Mouse (Mus musculus) neural tube, embryonic 12.5 days (tissue): ENCODE data around the gene Mobp. TPM values are rescaled to one million over a fixed set of nuclear protein-coding genes. Genes with fewer than 3 reads are reported as not detected.

Experiments used
- ATAC-seq: fragments of 200-750 bp; cut with Nextera tagmentation; 2 replicates; pipeline ENCODE4 v1.8.0; 2017; ENCODE audit warnings: low read depth, mild to moderate bottlenecking, moderate TSS enrichment, moderate library complexity; ENCODE audit not compliant: low FRiP score
- H3K27ac ChIP-seq: fragments of 300-500 bp; sonication (generic); 2 replicates; pipeline ENCODE4 v1.5.1; 2016
- H3K27me3 ChIP-seq: fragments of 300-500 bp; sonication (generic); replicated peaks from 2 replicates; pipeline ENCODE4 v1.6.1; 2016; ENCODE audit warnings: mild to moderate bottlenecking
- H3K36me3 ChIP-seq: fragments of 300-500 bp; sonication (generic); 2 replicates; pipeline ENCODE4 v1.6.1; 2016; ENCODE audit warnings: mild to moderate bottlenecking
- H3K4me1 ChIP-seq: fragments of 300-500 bp; sonication (generic); 2 replicates; pipeline ENCODE4 v1.6.1; 2016
- H3K4me2 ChIP-seq: fragments of 300-500 bp; sonication (generic); replicated peaks from 2 replicates; pipeline ENCODE4 v1.6.1; 2016; ENCODE audit warnings: mild to moderate bottlenecking
- H3K4me3 ChIP-seq: fragments of 300-500 bp; sonication (generic); 2 replicates; pipeline ENCODE4 v1.5.1; 2016
- H3K9ac ChIP-seq: fragments of 300-500 bp; sonication (generic); 2 replicates; pipeline ENCODE4 v1.6.1; 2016; ENCODE audit warnings: mild to moderate bottlenecking
- H3K9me3 ChIP-seq: fragments of 300-500 bp; sonication (generic); 2 replicates; pipeline ENCODE4 v1.6.1; 2016; ENCODE audit warnings: mild to moderate bottlenecking
- WGBS: fragments of 180-500 bp; shearing (Covaris S2); methylation state at CpG from one replicate; pipeline ENCODE4 v1.1.7; 2016; 5-methylcytosine and 5-hydroxymethylcytosine counted together
- polyA plus RNA-seq: library from polyadenylated mRNA; unstranded; fragments of >200 nt; fragmentation: Nextera tagmentation; extraction: Ambion mirVana; gene quantifications from 2 replicates; pipeline ENCODE4 v1.2.1, GENCODE M21; 2016

Gene Mobp
- polyA plus RNA-seq, 1 experiment from 2014 or later, result 0.08 TPM

DNA sequence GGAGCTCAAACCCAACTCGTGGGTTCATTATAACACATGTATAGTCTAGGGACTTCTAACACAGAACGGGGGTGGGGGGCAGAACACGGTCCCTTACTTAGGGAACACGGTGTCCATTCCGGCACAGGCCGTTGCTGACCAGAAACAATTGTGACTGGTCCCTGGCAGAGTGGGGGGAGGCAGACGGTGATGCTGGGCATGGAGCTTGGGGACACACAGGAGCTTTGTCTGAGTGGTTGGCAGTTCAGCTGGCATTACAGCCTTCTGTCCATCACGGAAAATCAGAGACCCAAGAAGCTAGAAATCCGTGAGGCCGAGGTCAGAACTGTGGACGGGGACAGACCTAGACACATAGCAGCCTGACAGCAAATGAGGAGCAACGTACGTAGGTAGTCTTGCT is 5.0 kb upstream of the Mobp start:
- H3K27ac ChIP-seq, result no peak overlapping the region
- no peaks in the 10 kb centered on the region for H3K36me3 ChIP-seq
- no peaks in the 10 kb centered on the region for H3K4me1 ChIP-seq
- WGBS, result 87% methylated on average over 13 of the region's 13 CpGs
- no peak overlapping the region for H3K4me2 ChIP-seq
- no peak overlapping the region for H3K9ac ChIP-seq
- H3K27me3 ChIP-seq, result no peaks in the 10 kb centered on the region
- H3K9me3 ChIP-seq, result no peaks in the 10 kb centered on the region
- no peak overlapping the region for H3K4me3 ChIP-seq
- no peak for ATAC-seq

- Histone ChIP-seq H3K4me3 (no peak overlapping the region), H3K27ac (no peak overlapping the region), H3K9ac (no peak overlapping the region), H3K4me2 (no peak overlapping the region), H3K27me3 (no peaks in the 10 kb centered on the region), H3K36me3 (no peaks in the 10 kb centered on the region), H3K9me3 (no peaks in the 10 kb centered on the region), H3K4me1 (no peaks in the 10 kb centered on the region)
- 89% methylated on average over 5 of the region's 5 CpGs for WGBS
- ATAC-seq, result no peak
These were observed 1.6 kb downstream of the Mobp start for GRCm38 (mm10) chr9:120151152-120151551.

DNA sequence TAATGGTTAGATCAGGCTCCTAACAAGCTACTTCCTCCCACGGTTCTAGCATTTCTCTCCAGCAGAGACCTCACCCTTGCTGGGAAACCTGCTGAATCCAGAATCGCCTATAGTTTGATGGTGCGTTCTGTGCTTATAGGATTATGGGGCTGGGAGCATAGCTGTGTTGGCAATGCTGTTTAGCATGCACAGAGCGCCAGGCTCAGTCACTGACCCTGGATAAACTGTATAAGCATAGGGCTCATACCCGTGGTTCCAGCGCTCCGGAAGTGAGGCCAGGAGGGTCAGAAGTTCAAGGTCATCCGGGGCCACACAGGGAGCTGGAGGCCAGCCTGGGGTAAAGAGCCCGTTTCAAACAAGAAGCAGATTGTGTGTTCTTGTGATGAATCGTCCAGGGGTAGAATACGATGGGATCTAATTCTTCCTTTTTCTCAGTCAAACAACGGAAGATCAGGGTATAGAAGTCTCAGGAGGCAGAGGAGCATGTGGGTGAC is 2.4 kb downstream of the Mobp start:
- no peaks in the 10 kb centered on the region for H3K36me3 ChIP-seq
- no peak for ATAC-seq
- WGBS, result 77% methylated on average over 12 of the region's 12 CpGs

DNA sequence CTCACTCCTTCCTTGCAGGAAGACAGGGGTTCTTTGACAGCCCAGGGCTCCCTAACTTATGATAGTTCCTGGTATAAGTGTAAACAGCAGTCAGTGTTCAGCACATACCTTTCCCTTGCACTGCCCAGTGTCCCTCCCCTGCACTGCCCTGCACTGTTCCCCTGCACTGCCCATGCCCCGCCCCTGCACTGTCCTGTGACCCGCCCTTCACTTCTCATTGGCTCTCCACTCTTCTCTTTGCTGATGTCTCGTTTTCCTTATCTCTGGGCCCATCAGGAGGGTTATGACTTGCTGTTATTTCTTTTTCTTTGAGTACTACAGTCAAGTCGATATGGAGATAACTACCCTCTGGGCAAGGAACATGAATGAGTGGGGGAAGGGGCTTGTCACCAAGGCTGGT is 8.5 kb downstream of the Mobp start:
- ATAC-seq, result no peak
- H3K27ac ChIP-seq, result no peak overlapping the region

More for the DNA sequence above, 2.4 kb downstream of the Mobp start:
- Histone ChIP-seq H3K27ac (no peak overlapping the region), H3K27me3 (no peaks in the 10 kb centered on the region), H3K9ac (no peak overlapping the region), H3K4me3 (no peak overlapping the region), H3K4me1 (no peaks in the 10 kb centered on the region), H3K9me3 (no peaks in the 10 kb centered on the region), H3K4me2 (no peak overlapping the region)

DNA sequence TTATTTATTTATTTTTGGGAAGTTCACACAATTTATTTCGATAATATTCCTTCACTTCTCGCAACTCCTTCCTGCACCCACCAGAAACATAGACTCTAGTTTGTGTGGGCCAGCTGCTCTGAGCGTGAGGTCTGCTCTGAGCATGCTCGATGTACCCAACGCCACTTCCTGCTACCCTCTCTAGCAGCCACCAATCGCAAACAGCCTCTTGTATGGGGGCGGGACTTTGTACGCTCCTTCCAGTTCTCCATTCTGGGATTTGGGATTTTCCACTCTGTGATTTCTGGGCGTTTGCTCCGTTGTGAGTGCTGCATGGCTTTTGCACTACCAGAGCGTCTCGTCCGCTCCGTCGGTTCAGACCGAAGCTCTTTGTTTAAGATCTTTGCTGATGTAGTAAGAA is 14.4 kb downstream of the Mobp start:
- H3K9ac ChIP-seq, result no peak overlapping the region
- no peaks in the 10 kb centered on the region for H3K9me3 ChIP-seq
- H3K4me2 ChIP-seq, result no peak overlapping the region
- ATAC-seq, result no peak
- H3K36me3 ChIP-seq, result no peaks in the 10 kb centered on the region
- H3K4me1 ChIP-seq, result no peaks in the 10 kb centered on the region
- H3K27ac ChIP-seq, result no peak overlapping the region
- 84% methylated on average over 16 of the region's 16 CpGs for WGBS
- no peak overlapping the region for H3K4me3 ChIP-seq
- no peaks in the 10 kb centered on the region for H3K27me3 ChIP-seq

More for the DNA sequence above, 8.5 kb downstream of the Mobp start:
- Histone ChIP-seq H3K4me1 (peaks cover 12% of the 10 kb centered on the region), H3K4me3 (no peak overlapping the region), H3K9me3 (no peaks in the 10 kb centered on the region), H3K27me3 (no peaks in the 10 kb centered on the region), H3K36me3 (no peaks in the 10 kb centered on the region), H3K4me2 (no peak overlapping the region), H3K9ac (no peak overlapping the region)
- WGBS, result 44% methylated on average over 4 of the region's 4 CpGs

- no peak for ATAC-seq
- no peak overlapping the region for H3K4me2 ChIP-seq
- H3K36me3 ChIP-seq, result no peaks in the 10 kb centered on the region
- no peak overlapping the region for H3K4me3 ChIP-seq
- 0 out of 2 replicates have a peak, but pooled peaks cover 2% of the 10 kb centered on the region for H3K9me3 ChIP-seq
- H3K27ac ChIP-seq, result no peak overlapping the region
- no peak overlapping the region for H3K9ac ChIP-seq
- WGBS, result 71% methylated on average over 11 of the region's 11 CpGs
- H3K4me1 ChIP-seq, result no peaks in the 10 kb centered on the region
- H3K27me3 ChIP-seq, result no peaks in the 10 kb centered on the region
These were observed 18.3 kb downstream of the Mobp start for GRCm38 (mm10) chr9:120167826-120168225.

- Histone ChIP-seq H3K27ac (no peak overlapping the region), H3K4me2 (no peak overlapping the region), H3K4me3 (no peak overlapping the region), H3K27me3 (no peaks in the 10 kb centered on the region), H3K36me3 (no peaks in the 10 kb centered on the region), H3K4me1 (no peaks in the 10 kb centered on the region), H3K9ac (no peak overlapping the region), H3K9me3 (0 out of 2 replicates have a peak, but pooled peaks cover 5% of the 10 kb centered on the region)
- 42% methylated on average over 5 of the region's 5 CpGs for WGBS
- ATAC-seq, result no peak
These were observed 21.8 kb downstream of the Mobp start for GRCm38 (mm10) chr9:120171295-120171694.

- Histone ChIP-seq H3K36me3 (no peaks in the 10 kb centered on the region), H3K9ac (no peak overlapping the region)
- 85% methylated on average over 18 of the region's 18 CpGs for WGBS
These were observed 25.1 kb downstream of the Mobp start for GRCm38 (mm10) chr9:120174436-120175137.

DNA sequence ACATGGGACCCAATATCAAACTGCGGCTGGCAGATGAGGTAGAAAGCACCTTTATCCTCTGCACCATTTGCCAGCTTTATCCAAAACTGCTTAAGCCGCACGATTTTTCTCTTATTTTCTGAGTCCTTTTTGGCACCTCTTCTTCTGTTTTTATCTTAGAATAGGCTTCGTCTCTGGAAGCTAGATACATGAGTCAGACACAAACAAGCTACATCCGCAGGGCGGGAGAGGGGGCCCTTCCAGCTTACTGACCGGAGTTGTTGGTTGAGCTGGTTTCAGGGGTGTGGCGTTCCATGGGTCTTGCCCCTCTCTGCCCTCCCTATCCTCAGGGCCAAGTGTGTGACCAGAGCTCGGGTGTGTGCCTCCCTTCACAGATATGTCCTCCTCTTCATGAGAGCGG is 29.3 kb downstream of the Mobp start:
- no peaks in the 10 kb centered on the region for H3K9me3 ChIP-seq
- no peaks in the 10 kb centered on the region for H3K36me3 ChIP-seq
- H3K4me3 ChIP-seq, result no peak overlapping the region
- no peak overlapping the region for H3K4me2 ChIP-seq
- H3K4me1 ChIP-seq, result no peaks in the 10 kb centered on the region
- no peak overlapping the region for H3K9ac ChIP-seq
- WGBS, result 92% methylated on average over 10 of the region's 10 CpGs
- no peak overlapping the region for H3K27ac ChIP-seq
- ATAC-seq, result no peak
- H3K27me3 ChIP-seq, result no peaks in the 10 kb centered on the region

More at GRCm38 (mm10) chr9:120174436-120175137, 25.1 kb downstream of the Mobp start:
- H3K4me3 ChIP-seq, result no peak overlapping the region
- no peaks in the 10 kb centered on the region for H3K27me3 ChIP-seq
- H3K27ac ChIP-seq, result no peak overlapping the region
- H3K9me3 ChIP-seq, result 0 out of 2 replicates have a peak, but pooled peaks cover 5% of the 10 kb centered on the region
- no peak for ATAC-seq
- no peaks in the 10 kb centered on the region for H3K4me1 ChIP-seq
- H3K4me2 ChIP-seq, result no peak overlapping the region

DNA sequence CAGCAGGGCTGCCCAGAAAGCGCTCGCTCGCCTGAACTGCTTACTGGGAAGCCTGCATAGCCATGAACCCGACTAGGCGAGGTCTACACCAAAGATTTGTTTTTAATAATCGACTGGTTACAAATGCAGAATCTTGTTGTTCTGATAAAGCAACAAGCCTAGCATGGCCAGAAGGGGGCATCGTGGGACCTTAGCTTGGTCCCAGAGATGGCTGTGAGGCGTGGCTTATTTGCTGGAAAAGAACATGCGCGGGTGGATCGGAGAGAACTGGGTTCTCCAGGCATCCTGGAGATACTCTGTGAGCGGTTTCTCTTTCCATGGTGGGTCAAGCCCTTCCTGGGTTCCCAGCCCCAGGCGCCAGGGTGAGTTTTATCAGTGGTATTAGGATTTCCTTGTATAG is 35.0 kb downstream of the Mobp start:
- H3K4me2 ChIP-seq, result peak overlapping the region; percentile 22; the same call in 1 of the 2 replicates
- no peak overlapping the region for H3K9ac ChIP-seq

GRCm38 (mm10) chr9:120186856-120187255 is 37.3 kb downstream of the Mobp start:
- Histone ChIP-seq H3K4me3 (no peak overlapping the region), H3K9ac (no peak overlapping the region), H3K27ac (no peak overlapping the region), H3K9me3 (no peaks in the 10 kb centered on the region), H3K27me3 (no peaks in the 10 kb centered on the region), H3K36me3 (no peaks in the 10 kb centered on the region), H3K4me1 (0 out of 2 replicates have a peak, but pooled peaks cover 3% of the 10 kb centered on the region), H3K4me2 (no peak overlapping the region)
- ATAC-seq, result no peak
- WGBS, result 78% methylated on average over 5 of the region's 5 CpGs

More for the DNA sequence above, 35.0 kb downstream of the Mobp start:
- H3K27ac ChIP-seq, result no peak overlapping the region
- 40% methylated on average over 13 of the region's 13 CpGs for WGBS
- H3K9me3 ChIP-seq, result no peaks in the 10 kb centered on the region
- H3K4me3 ChIP-seq, result no peak overlapping the region
- no peaks in the 10 kb centered on the region for H3K27me3 ChIP-seq
- no peak for ATAC-seq
- H3K4me1 ChIP-seq, result no peaks in the 10 kb centered on the region
- no peaks in the 10 kb centered on the region for H3K36me3 ChIP-seq

GRCm38 (mm10) chr9:120190891-120191290 is 41.4 kb downstream of the Mobp start:
- no peaks in the 10 kb centered on the region for H3K36me3 ChIP-seq
- peak overlapping the region; percentile 29 for H3K4me3 ChIP-seq
- H3K27ac ChIP-seq, result no peak overlapping the region

More at GRCm38 (mm10) chr9:120190891-120191290, 41.4 kb downstream of the Mobp start:
- WGBS, result 36% methylated on average over 13 of the region's 13 CpGs
- H3K9me3 ChIP-seq, result no peaks in the 10 kb centered on the region
- peak overlapping the region; percentile 61 for H3K4me2 ChIP-seq
- ATAC-seq, result peak; percentile 68; the same call in 1 of the 2 replicates
- no peaks in the 10 kb centered on the region for H3K27me3 ChIP-seq
- peak overlapping the region; percentile 45 for H3K9ac ChIP-seq
- H3K4me1 ChIP-seq, result 0 out of 2 replicates have a peak, but pooled peaks cover 3% of the 10 kb centered on the region
